Mouse (Mus musculus): ENCODE results near the gene Tigit. TPM values are rescaled to one million over a fixed set of nuclear protein-coding genes. Genes with fewer than 3 reads are reported as not detected.
A peak's percentile ranks its signal among the peaks of the same experiment; 100 is the strongest.

Gene Tigit
- polyA plus RNA-seq, 1 experiment from 2014 or later = not detected

- no peak for TF ChIP-seq CTCF (IDR thresholded peaks at IDR 0.05; ENCODE audit: low read depth)
- Histone ChIP-seq H3K27ac (no peak overlapping the region), H3K9ac (ENCODE audit: low read depth, low read length) (no peak overlapping the region), H3K9me3 (replicated peaks; ENCODE audit: low read length) (no peaks in the 10 kb centered on the region), H3K4me3 (replicated peaks; ENCODE audit: low read depth, low read length) (no peak overlapping the region), H3K27me3 (ENCODE audit: insufficient read depth, low read length) (no peaks in the 10 kb centered on the region), H3K4me1 (replicated peaks; ENCODE audit: insufficient read depth, low read length) (no peaks in the 10 kb centered on the region), H3K4me2 (ENCODE audit: low read length) (no peak overlapping the region), H3K36me3 (ENCODE audit: insufficient read depth, low read length) (peaks cover 3% of the 10 kb centered on the region; the same call in 1 of the 2 replicates)
- no peak for DNase-seq (ENCODE audit: low spot score)
- ATAC-seq (replicated peaks; ENCODE audit: low FRiP score, low read depth) = no peak
- WGBS = 83% methylated on average over 5 of the region's 5 CpGs
Measured at GRCm38 (mm10) chr16:43628662-43629061, 35.3 kb downstream of the Tigit start.

- Histone ChIP-seq H3K36me3 (ENCODE audit: insufficient read depth, low read length) (peaks cover 3% of the 10 kb centered on the region; the same call in 1 of the 2 replicates), H3K9ac (ENCODE audit: low read depth, low read length) (no peak overlapping the region), H3K9me3 (replicated peaks; ENCODE audit: low read length) (no peaks in the 10 kb centered on the region), H3K4me3 (replicated peaks; ENCODE audit: low read depth, low read length) (no peak overlapping the region), H3K4me2 (ENCODE audit: low read length) (no peak overlapping the region), H3K4me1 (replicated peaks; ENCODE audit: insufficient read depth, low read length) (no peaks in the 10 kb centered on the region), H3K27ac (no peak overlapping the region), H3K27me3 (ENCODE audit: insufficient read depth, low read length) (no peaks in the 10 kb centered on the region)
- TF ChIP-seq CTCF (IDR thresholded peaks at IDR 0.05; ENCODE audit: low read depth) = no peak
- WGBS = 94% methylated on average over 5 of the region's 5 CpGs
- no peak for DNase-seq (ENCODE audit: low spot score)
- ATAC-seq (replicated peaks; ENCODE audit: low FRiP score, low read depth) = no peak
Measured at GRCm38 (mm10) chr16:43625956-43626355, 38.0 kb downstream of the Tigit start.

- 83% methylated on average over 2 of the region's 2 CpGs for WGBS
- TF ChIP-seq CTCF (IDR thresholded peaks at IDR 0.05; ENCODE audit: low read depth) = no peak
- H3K9ac ChIP-seq (ENCODE audit: low read depth, low read length) = no peak overlapping the region
- no peaks in the 10 kb centered on the region for H3K9me3 ChIP-seq (replicated peaks; ENCODE audit: low read length)
- no peak overlapping the region for H3K27ac ChIP-seq
- ATAC-seq (replicated peaks; ENCODE audit: low FRiP score, low read depth) = no peak
- no peak overlapping the region for H3K4me3 ChIP-seq (replicated peaks; ENCODE audit: low read depth, low read length)
- no peaks in the 10 kb centered on the region for H3K4me1 ChIP-seq (replicated peaks; ENCODE audit: insufficient read depth, low read length)
- DNase-seq (ENCODE audit: low spot score) = no peak
- no peak overlapping the region for H3K4me2 ChIP-seq (ENCODE audit: low read length)
- no peaks in the 10 kb centered on the region for H3K27me3 ChIP-seq (ENCODE audit: insufficient read depth, low read length)
- H3K36me3 ChIP-seq (ENCODE audit: insufficient read depth, low read length) = peaks cover 3% of the 10 kb centered on the region; the same call in 1 of the 2 replicates
Measured at GRCm38 (mm10) chr16:43625289-43625688, 38.7 kb downstream of the Tigit start.

GRCm38 (mm10) chr16:43624876-43625275 is 39.1 kb downstream of the Tigit start:
- H3K9me3 ChIP-seq (replicated peaks; ENCODE audit: low read length) = no peaks in the 10 kb centered on the region
- H3K4me3 ChIP-seq (replicated peaks; ENCODE audit: low read depth, low read length) = no peak overlapping the region
- DNase-seq (ENCODE audit: low spot score) = no peak
- H3K4me1 ChIP-seq (replicated peaks; ENCODE audit: insufficient read depth, low read length) = no peaks in the 10 kb centered on the region
- TF ChIP-seq CTCF (IDR thresholded peaks at IDR 0.05; ENCODE audit: low read depth) = no peak
- 56% methylated on average over 4 of the region's 4 CpGs for WGBS
- H3K4me2 ChIP-seq (ENCODE audit: low read length) = no peak overlapping the region
- H3K9ac ChIP-seq (ENCODE audit: low read depth, low read length) = no peak overlapping the region
- H3K27ac ChIP-seq = no peak overlapping the region
- H3K27me3 ChIP-seq (ENCODE audit: insufficient read depth, low read length) = no peaks in the 10 kb centered on the region
- H3K36me3 ChIP-seq (ENCODE audit: insufficient read depth, low read length) = peaks cover 3% of the 10 kb centered on the region; the same call in 1 of the 2 replicates
- ATAC-seq (replicated peaks; ENCODE audit: low FRiP score, low read depth) = no peak

GRCm38 (mm10) chr16:43623315-43624000 is 40.5 kb downstream of the Tigit start:
- no peak overlapping the region for H3K9ac ChIP-seq (ENCODE audit: low read depth, low read length)
- H3K27ac ChIP-seq = no peak overlapping the region
- no peak overlapping the region for H3K4me2 ChIP-seq (ENCODE audit: low read length)
- no peak for DNase-seq (ENCODE audit: low spot score)
- no peaks in the 10 kb centered on the region for H3K9me3 ChIP-seq (replicated peaks; ENCODE audit: low read length)
- no peaks in the 10 kb centered on the region for H3K27me3 ChIP-seq (ENCODE audit: insufficient read depth, low read length)
- WGBS = 88% methylated on average over 5 of the region's 5 CpGs
- no peak for ATAC-seq (replicated peaks; ENCODE audit: low FRiP score, low read depth)
- H3K4me1 ChIP-seq (replicated peaks; ENCODE audit: insufficient read depth, low read length) = no peaks in the 10 kb centered on the region
- H3K36me3 ChIP-seq (ENCODE audit: insufficient read depth, low read length) = peaks cover 4% of the 10 kb centered on the region; the same call in 1 of the 2 replicates
- no peak for TF ChIP-seq CTCF (IDR thresholded peaks at IDR 0.05; ENCODE audit: low read depth)
- no peak overlapping the region for H3K4me3 ChIP-seq (replicated peaks; ENCODE audit: low read depth, low read length)

GRCm38 (mm10) chr16:43620359-43620758 is 43.6 kb downstream of the Tigit start:
- TF ChIP-seq CTCF (IDR thresholded peaks at IDR 0.05; ENCODE audit: low read depth) = no peak
- 0 out of 2 replicates have a peak, but pooled peaks cover 4% of the 10 kb centered on the region for H3K36me3 ChIP-seq (ENCODE audit: insufficient read depth, low read length)
- no peak overlapping the region for H3K4me2 ChIP-seq (ENCODE audit: low read length)
- no peaks in the 10 kb centered on the region for H3K27me3 ChIP-seq (ENCODE audit: insufficient read depth, low read length)
- DNase-seq (ENCODE audit: low spot score) = peak; percentile 50
- ATAC-seq (replicated peaks; ENCODE audit: low FRiP score, low read depth) = no peak; the same call in 1 of the 2 replicates
- H3K4me3 ChIP-seq (replicated peaks; ENCODE audit: low read depth, low read length) = no peak overlapping the region
- no peak overlapping the region for H3K9ac ChIP-seq (ENCODE audit: low read depth, low read length)
- H3K27ac ChIP-seq = no peak overlapping the region
- H3K9me3 ChIP-seq (replicated peaks; ENCODE audit: low read length) = no peaks in the 10 kb centered on the region
- WGBS = 13% methylated on average over 2 of the region's 2 CpGs
- peaks cover 10% of the 10 kb centered on the region; the same call in 1 of the 2 replicates for H3K4me1 ChIP-seq (replicated peaks; ENCODE audit: insufficient read depth, low read length)

All from kidney, postnatal 0 days (tissue).